Mouse (Mus musculus): Measurements from ENCODE around the gene Plcb3.

GRCm38 (mm10) chr19:6918321-6918720 is 57.9 kb downstream of the Plcb3 start:
- no peak for TF ChIP-seq CTCF (IDR thresholded peaks at IDR 0.05; ENCODE audit: control insufficient read depth, insufficient read depth, insufficient read length)
- TF ChIP-seq MAX (IDR thresholded peaks at IDR 0.05), result no peak
- no peak for TF ChIP-seq USF1 (IDR thresholded peaks at IDR 0.05; ENCODE audit: low read depth)
- TF ChIP-seq MYOD1 (IDR thresholded peaks at IDR 0.05; ENCODE audit: control insufficient read depth, insufficient read length, low read depth), result no peak
- TF ChIP-seq MYOG (IDR thresholded peaks at IDR 0.05; ENCODE audit: control insufficient read depth, extremely low read depth, insufficient read length), result no peak
